Mouse (Mus musculus) megakaryocyte, embryonic 14.5 days (primary cell): ENCODE measurements at regions not wholly inside any gene's neighbourhood (a gene's known extent, or its start where the extent isn't known, plus 50 kb on each side); places are given as distances from the start of the nearest gene placed in this dataset.

Experiments
- FLI1 ChIP-seq: IDR thresholded peaks from 2 replicates; pipeline ENCODE4 v1.6.1; 2012; ENCODE audit warnings: low read length, inconsistent platforms, mixed read lengths
- GATA1 ChIP-seq: IDR thresholded peaks from 3 replicates; pipeline ENCODE4 v1.6.1; 2012; ENCODE audit warnings: mixed read lengths, low read length, inconsistent platforms, borderline replicate concordance

DNA sequence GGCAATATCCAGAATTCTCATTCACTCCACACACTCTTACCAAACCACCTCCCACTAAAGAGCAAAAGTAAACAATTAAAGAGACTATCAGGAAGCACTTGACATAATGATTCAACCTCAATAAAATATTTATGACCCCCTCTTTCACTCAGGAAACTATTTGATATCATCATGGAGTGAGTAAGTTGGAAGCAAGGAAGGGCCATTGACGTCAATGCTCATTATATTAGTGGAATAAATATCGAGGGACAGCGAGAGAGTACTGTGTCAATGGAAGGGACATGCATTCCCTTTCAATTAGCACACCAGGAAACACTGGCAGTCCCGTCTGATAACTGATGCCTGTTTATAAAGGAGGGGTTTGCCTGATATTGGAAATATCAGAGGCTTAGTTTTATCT is 358.9 kb downstream of the Kcnj2 start:
- TF ChIP-seq GATA1 (no peak), FLI1 (no peak)
